Mouse (Mus musculus) kidney, postnatal 0 days (tissue): Measurements from ENCODE around the gene Selp. TPM values are rescaled to one million over a fixed set of nuclear protein-coding genes. Genes with fewer than 3 reads are reported as not detected.

Source experiments
- ATAC-seq: fragments of 200-750 bp; cut with Nextera tagmentation; replicated peaks from 2 replicates; pipeline ENCODE4 v1.8.0; 2017; ENCODE audit warnings: low read depth, moderate number of reproducible peaks, moderate TSS enrichment, moderate library complexity; ENCODE audit not compliant: low FRiP score
- DNase-seq: peaks from one replicate; pipeline ENCODE4 v3.0.0-alpha.2; 2016; ENCODE audit warnings: low spot score
- H3K27ac ChIP-seq: fragments of 300-500 bp; sonication (generic); 2 replicates; pipeline ENCODE4 v1.5.1; 2014; ENCODE audit warnings: mild to moderate bottlenecking
- H3K27me3 ChIP-seq: fragments of 300-500 bp; sonication (generic); 2 replicates; pipeline ENCODE4 v1.6.1; 2014; ENCODE audit warnings: low read length, mixed read lengths; ENCODE audit not compliant: insufficient read depth
- H3K36me3 ChIP-seq: fragments of 300-500 bp; sonication (generic); 2 replicates; pipeline ENCODE4 v1.6.1; 2014; ENCODE audit warnings: low read length, mixed read lengths; ENCODE audit not compliant: insufficient read depth
- H3K4me1 ChIP-seq: fragments of 300-500 bp; sonication (generic); replicated peaks from 2 replicates; pipeline ENCODE4 v1.6.1; 2014; ENCODE audit warnings: antibody characterized with exemption, low read length, mixed read lengths; ENCODE audit not compliant: insufficient read depth
- H3K4me2 ChIP-seq: fragments of 300-500 bp; sonication (generic); 2 replicates; pipeline ENCODE4 v1.6.1; 2014; ENCODE audit warnings: mild to moderate bottlenecking, low read length, moderate library complexity, mixed read lengths
- H3K4me3 ChIP-seq: fragments of 300-500 bp; sonication (generic); replicated peaks from 2 replicates; pipeline ENCODE4 v1.5.1; 2014; ENCODE audit warnings: low read depth, low read length
- H3K9ac ChIP-seq: fragments of 300-500 bp; sonication (generic); 2 replicates; pipeline ENCODE4 v1.6.1; 2014; ENCODE audit warnings: low read depth, low read length
- H3K9me3 ChIP-seq: fragments of 300-500 bp; sonication (generic); replicated peaks from 2 replicates; pipeline ENCODE4 v1.6.1; 2016; ENCODE audit warnings: low read length, inconsistent platforms, mixed read lengths
- CTCF ChIP-seq: IDR thresholded peaks from 2 replicates; pipeline ENCODE4 v1.5.1; 2016; ENCODE audit warnings: antibody characterized with exemption, low read depth, mild to moderate bottlenecking, moderate library complexity
- WGBS: fragments of 180-500 bp; shearing (Covaris S2); extraction: QIAGEN DNeasy Blood & Tissue Kit; methylation state at CpG from one replicate; pipeline ENCODE4 v1.1.7; 2014; 5-methylcytosine and 5-hydroxymethylcytosine counted together
- polyA plus RNA-seq: library from polyadenylated mRNA; unstranded; fragments of >200 nt; fragmentation: Nextera tagmentation; extraction: Ambion mirVana; gene quantifications from 2 replicates; pipeline ENCODE4 v1.2.1, GENCODE M21; 2015

Gene Selp
- polyA plus RNA-seq, 1 experiment from 2014 or later = 0.17 TPM

GRCm38 (mm10) chr1:164074606-164075140, 40.4 kb upstream of the Selp start:
- Histone ChIP-seq H3K9ac (no peak overlapping the region), H3K4me2 (no peak overlapping the region), H3K4me1 (no peaks in the 10 kb centered on the region), H3K27ac (no peak overlapping the region), H3K27me3 (no peaks in the 10 kb centered on the region), H3K4me3 (no peak overlapping the region), H3K9me3 (no peaks in the 10 kb centered on the region), H3K36me3 (no peaks in the 10 kb centered on the region)
- WGBS = 91% methylated on average over 2 of the region's 2 CpGs
- DNase-seq (no peak), ATAC-seq (no peak)
- no peak for TF ChIP-seq CTCF

- Histone ChIP-seq H3K36me3 (no peaks in the 10 kb centered on the region), H3K27ac (no peak overlapping the region), H3K9me3 (no peaks in the 10 kb centered on the region), H3K4me3 (no peak overlapping the region), H3K27me3 (no peaks in the 10 kb centered on the region), H3K4me2 (no peak overlapping the region), H3K9ac (no peak overlapping the region), H3K4me1 (no peaks in the 10 kb centered on the region)
- no peak for TF ChIP-seq CTCF
- DNase-seq (no peak), ATAC-seq (no peak)
- 93% methylated on average over 1 of the region's 1 CpGs for WGBS
Measured at GRCm38 (mm10) chr1:164075416-164075815, 39.6 kb upstream of the Selp start.

GRCm38 (mm10) chr1:164076441-164076840, 38.6 kb upstream of the Selp start:
- Histone ChIP-seq H3K9me3 (no peaks in the 10 kb centered on the region), H3K9ac (no peak overlapping the region), H3K36me3 (no peaks in the 10 kb centered on the region), H3K27ac (no peak overlapping the region), H3K4me1 (no peaks in the 10 kb centered on the region), H3K27me3 (no peaks in the 10 kb centered on the region), H3K4me2 (no peak overlapping the region), H3K4me3 (no peak overlapping the region)
- DNase-seq (no peak), ATAC-seq (no peak)
- 25% methylated on average over 1 of the region's 1 CpGs for WGBS
- TF ChIP-seq CTCF = no peak

GRCm38 (mm10) chr1:164077031-164077430, 38.0 kb upstream of the Selp start:
- H3K9ac ChIP-seq = no peak overlapping the region
- no peak overlapping the region for H3K27ac ChIP-seq
- no peak overlapping the region for H3K4me2 ChIP-seq
- no peaks in the 10 kb centered on the region for H3K4me1 ChIP-seq
- no peak for ATAC-seq
- H3K9me3 ChIP-seq = no peaks in the 10 kb centered on the region
- WGBS = 87% methylated on average over 3 of the region's 3 CpGs
- no peaks in the 10 kb centered on the region for H3K36me3 ChIP-seq
- no peak for DNase-seq
- TF ChIP-seq CTCF = no peak
- H3K4me3 ChIP-seq = no peak overlapping the region
- no peaks in the 10 kb centered on the region for H3K27me3 ChIP-seq

DNA sequence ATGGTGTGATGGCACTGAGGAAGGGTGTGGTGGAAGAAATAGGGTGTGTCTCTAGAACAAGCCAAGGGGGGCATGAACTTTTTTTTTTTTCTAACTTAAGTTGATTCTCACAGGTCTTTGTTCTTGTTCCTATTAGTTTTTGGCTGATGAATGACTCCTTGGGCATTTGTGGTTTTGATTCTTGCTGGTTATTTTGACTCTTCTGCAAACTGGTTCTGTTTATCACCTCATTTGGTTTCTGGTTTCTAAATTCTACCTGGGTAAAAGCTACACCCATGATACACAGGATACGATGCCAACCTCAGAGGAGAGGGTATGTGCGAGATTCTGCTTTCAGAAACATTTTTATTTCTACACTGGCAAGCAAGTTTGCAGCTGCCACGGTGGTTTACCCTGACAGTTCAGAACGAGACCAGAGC, 36.7 kb upstream of the Selp start:
- Histone ChIP-seq H3K27ac (no peak overlapping the region), H3K36me3 (no peaks in the 10 kb centered on the region), H3K27me3 (no peaks in the 10 kb centered on the region), H3K4me2 (no peak overlapping the region), H3K4me3 (no peak overlapping the region), H3K9me3 (no peaks in the 10 kb centered on the region), H3K9ac (no peak overlapping the region), H3K4me1 (no peaks in the 10 kb centered on the region)
- ATAC-seq = no peak
- TF ChIP-seq CTCF = no peak
- WGBS = 81% methylated on average over 4 of the region's 4 CpGs
- no peak for DNase-seq

DNA sequence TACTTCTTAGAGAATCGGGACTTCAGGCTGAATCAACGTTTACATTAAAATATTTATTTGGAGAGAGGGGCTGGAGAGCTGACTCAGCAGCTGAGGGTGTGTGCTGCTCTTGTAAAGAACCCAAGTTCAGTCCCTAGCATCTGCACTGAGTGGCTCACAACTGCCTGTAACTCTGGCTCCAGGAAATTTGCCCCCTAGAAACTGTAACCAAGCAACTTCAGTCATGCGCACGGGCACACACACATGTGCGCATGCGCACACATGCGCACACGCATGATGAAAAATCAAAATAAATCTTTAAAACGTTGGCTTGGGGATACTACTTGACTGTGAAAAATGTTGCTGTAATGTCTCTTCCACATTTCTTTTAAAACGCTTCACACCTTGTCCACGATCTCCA, 36.0 kb upstream of the Selp start:
- no peak for TF ChIP-seq CTCF
- 82% methylated on average over 11 of the region's 11 CpGs for WGBS
- no peaks in the 10 kb centered on the region for H3K36me3 ChIP-seq

GRCm38 (mm10) chr1:164083046-164083445, 32.0 kb upstream of the Selp start:
- Histone ChIP-seq H3K4me1 (no peaks in the 10 kb centered on the region), H3K27me3 (no peaks in the 10 kb centered on the region), H3K4me2 (no peak overlapping the region), H3K36me3 (no peaks in the 10 kb centered on the region), H3K9me3 (no peaks in the 10 kb centered on the region), H3K9ac (no peak overlapping the region), H3K27ac (no peak overlapping the region), H3K4me3 (no peak overlapping the region)
- 94% methylated on average over 4 of the region's 4 CpGs for WGBS
- TF ChIP-seq CTCF = no peak
- ATAC-seq (no peak), DNase-seq (no peak)

More for the DNA sequence above, 36.0 kb upstream of the Selp start:
- Histone ChIP-seq H3K4me3 (no peak overlapping the region), H3K4me1 (no peaks in the 10 kb centered on the region), H3K4me2 (no peak overlapping the region), H3K27me3 (no peaks in the 10 kb centered on the region), H3K9ac (no peak overlapping the region), H3K27ac (no peak overlapping the region), H3K9me3 (no peaks in the 10 kb centered on the region)
- no peak for DNase-seq
- ATAC-seq = no peak
